Mouse (Mus musculus): ENCODE measurements around the gene St6galnac3.

St6galnac3 gene

DNA sequence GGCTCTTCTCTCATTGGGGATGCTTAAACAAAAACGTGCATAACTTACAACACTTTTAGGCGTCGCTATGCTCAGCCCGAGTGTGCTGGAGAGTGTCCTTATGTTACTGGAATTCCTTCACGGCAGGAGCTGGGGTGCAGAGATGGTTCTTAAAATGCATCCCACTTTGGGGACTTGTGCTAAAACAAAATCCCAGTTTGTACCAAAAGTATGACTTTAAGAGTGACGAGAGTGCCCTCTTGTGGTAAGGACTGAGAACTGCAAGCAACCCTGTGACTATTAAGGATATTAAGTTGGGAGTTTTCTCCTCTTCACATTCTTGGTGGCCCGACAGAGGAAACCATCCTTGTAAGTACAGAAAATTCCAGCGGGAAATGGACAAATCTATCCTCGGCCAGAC, 69.9 kb downstream of the St6galnac3 start:
- ATAC-seq (ENCODE audit: low TSS enrichment) = peak; percentile 62

- ATAC-seq (ENCODE audit: low TSS enrichment) = no peak
Observed at GRCm38 (mm10) chr3:153652850-153653249, 72.1 kb downstream of the St6galnac3 start.

GRCm38 (mm10) chr3:153648713-153649112, 76.3 kb downstream of the St6galnac3 start:
- ATAC-seq (ENCODE audit: low TSS enrichment) = no peak

DNA sequence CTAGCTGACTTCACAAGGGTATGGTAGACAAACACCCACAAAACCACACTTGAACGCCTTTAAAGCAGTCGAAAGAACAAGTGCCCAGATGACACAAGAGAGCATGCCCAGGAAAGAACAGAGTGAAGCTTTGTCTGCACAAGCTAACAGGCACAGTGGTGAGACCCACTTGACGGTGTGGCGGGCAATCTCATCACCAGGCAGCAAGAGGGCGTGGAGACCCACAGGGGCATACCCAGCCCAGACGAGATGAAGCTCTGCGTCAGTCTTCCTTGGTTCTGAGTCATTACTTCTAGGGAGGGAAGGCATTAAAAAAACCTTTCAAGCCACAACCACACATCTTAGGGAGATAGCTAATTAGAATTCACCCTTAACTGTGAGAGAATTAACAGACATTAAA, 79.2 kb downstream of the St6galnac3 start:
- ATAC-seq (ENCODE audit: low TSS enrichment) = 0 out of 2 replicates have a peak, but pooled peaks have one; percentile 13

- ATAC-seq (ENCODE audit: low TSS enrichment) = no peak
Observed at GRCm38 (mm10) chr3:153643822-153644519, 81.0 kb downstream of the St6galnac3 start.

GRCm38 (mm10) chr3:153642826-153643225, 82.1 kb downstream of the St6galnac3 start:
- ATAC-seq (ENCODE audit: low TSS enrichment) = no peak

DNA sequence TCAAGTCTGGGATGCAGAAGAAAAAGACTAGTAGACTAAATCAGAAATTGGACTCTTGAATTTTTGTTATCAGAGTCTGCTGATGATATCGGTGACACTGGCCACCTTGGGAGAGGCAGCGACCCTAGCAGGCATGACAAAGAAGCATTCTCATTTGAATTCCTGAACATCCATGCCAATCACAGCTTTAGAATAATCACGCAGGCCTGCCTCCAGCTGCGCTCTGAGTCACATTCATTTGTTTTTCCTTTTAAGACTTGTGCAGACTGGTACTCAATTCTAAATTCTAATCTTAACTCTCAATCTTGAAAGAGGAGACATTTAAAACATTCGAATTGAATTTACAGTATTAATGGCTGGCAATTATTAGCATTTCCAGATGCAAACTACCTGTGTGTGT, 83.2 kb downstream of the St6galnac3 start:
- ATAC-seq (ENCODE audit: low TSS enrichment) = no peak

GRCm38 (mm10) chr3:153637336-153637735, 87.6 kb downstream of the St6galnac3 start:
- no peak for ATAC-seq (ENCODE audit: low TSS enrichment)

DNA sequence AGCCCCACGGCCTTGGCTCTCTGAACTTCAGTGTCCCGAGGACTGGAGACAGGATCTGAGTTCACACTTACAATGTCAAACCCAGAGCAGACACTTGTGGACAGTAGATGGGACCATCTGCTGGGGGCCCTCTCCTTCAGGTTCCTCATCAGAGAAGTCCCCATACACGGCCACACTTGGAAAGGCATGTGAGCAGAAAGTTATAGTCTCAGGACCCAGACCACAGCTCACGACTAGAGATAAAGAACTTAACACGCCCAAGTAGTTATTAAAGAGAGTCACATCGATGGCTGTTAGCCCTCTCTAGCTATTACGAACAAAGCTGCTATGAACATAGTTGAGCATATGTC, 88.2 kb downstream of the St6galnac3 start:
- ATAC-seq (ENCODE audit: low TSS enrichment) = no peak

- no peak for ATAC-seq (ENCODE audit: low TSS enrichment)
Observed at GRCm38 (mm10) chr3:153636094-153636803, 88.7 kb downstream of the St6galnac3 start.

GRCm38 (mm10) chr3:153631988-153632672, 92.8 kb downstream of the St6galnac3 start:
- ATAC-seq (ENCODE audit: low TSS enrichment) = peak; percentile 34; the same call in 1 of the 2 replicates

DNA sequence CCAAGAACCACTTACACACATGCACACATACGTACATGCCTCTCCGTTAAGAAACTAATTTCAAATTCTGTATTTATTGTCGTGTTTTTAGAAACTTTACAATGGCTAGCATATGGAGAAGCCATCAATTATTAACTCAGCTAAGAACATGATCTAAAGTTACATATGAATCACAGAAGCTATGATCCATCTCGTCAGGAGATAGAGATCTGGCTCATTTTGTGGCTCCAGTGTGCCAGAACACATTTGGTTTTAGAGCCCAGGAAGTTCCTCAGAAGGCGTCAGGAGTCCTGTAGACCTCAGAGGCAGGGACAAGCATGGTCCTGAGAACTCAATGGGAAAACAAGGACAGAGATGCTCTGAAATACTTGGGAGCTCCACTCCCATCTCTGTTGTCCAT, 98.7 kb downstream of the St6galnac3 start:
- no peak for ATAC-seq (ENCODE audit: low TSS enrichment)

GRCm38 (mm10) chr3:153618976-153619375, 106.0 kb downstream of the St6galnac3 start:
- ATAC-seq (ENCODE audit: low TSS enrichment) = no peak

DNA sequence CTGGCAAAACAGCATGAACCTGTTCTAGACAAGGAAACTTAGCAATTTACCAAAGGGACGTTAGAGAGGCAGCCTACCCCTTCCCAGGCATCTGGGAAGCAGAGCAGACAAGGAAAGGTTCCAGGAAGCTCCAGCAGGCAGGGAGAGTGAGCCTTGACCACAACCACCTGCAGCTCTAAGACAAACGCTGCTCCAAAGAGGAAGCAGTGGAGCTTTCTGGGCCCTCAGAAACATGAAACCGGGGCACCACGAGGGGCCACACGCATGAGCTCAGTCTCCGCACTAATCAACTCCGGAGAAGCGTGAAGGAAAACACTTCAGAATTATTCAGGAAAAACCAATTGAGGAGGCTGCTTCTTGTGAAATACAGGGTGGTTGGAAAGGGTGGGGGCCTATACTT, 108.1 kb downstream of the St6galnac3 start:
- no peak for ATAC-seq (ENCODE audit: low TSS enrichment)

DNA sequence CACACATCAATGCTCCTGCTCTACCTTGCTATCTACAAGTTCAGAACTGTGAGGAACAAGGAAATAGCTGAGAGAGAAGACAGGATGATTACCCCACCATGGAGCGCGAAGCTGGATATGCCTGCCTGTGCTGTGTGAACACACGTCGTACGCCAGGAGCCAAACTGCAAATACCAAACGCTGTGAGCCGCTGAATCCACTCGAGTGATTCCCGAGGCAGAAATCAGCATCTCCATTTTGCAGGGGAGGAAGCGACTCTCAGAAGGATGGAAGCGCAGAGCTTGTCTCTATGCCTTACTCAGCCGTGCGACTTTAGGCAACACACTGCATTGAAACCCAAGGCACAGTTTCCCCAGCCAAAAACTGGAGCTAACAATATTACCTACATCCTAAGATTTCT, 114.7 kb downstream of the St6galnac3 start:
- peak; percentile 91 for ATAC-seq (ENCODE audit: low TSS enrichment)

DNA sequence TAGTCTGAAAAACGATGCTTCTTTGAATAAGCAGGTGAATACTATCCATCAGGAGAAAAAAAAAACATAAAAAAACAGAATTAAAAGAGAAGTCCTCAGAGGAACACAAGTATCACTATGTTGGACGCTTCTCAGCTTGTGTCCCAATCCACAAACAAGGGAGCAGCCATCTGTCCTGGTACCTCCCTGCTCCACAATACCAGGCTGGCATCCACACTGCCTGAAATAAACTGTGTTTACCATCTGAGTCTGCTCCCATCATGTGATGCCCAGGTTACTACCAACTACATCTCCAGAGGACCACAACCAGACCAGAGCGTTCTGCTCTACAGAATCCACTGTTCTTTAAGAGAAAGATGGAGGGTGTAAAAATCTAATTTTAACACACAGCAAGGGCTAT, 118.6 kb downstream of the St6galnac3 start:
- ATAC-seq (ENCODE audit: low TSS enrichment) = no peak

GRCm38 (mm10) chr3:153605767-153606098, 119.2 kb downstream of the St6galnac3 start:
- no peak for ATAC-seq (ENCODE audit: low TSS enrichment)

DNA sequence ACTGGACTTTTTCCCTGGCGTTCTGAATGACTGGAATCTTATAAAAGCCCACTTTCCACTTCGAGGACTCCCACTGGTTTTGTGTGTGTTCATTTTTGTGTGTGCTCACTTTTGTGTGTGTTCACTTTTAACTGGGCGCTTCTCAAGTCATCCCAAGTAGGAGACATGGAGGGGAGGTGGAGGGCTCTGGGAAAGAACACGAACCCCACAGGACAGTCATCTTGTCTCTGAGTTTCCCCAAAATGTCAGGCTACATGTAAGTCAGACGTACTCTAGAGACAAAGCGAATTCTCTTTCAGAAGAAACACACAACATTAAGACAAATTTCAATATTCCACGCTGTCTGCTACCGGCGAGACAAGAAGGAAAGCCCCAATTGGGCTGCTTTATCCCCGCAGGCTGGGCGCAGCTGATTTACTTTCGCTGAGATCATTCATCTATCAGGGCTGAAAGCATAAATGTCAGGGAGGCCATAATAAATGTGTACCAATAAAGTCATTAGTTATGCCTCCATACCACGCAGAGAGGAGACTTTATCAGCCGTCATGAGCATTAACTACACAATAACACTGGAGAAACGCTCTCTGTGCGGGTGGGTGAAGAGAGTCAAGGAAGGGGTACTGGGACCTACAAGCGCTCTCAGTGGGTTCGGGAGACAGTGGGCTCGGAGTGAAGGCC, 119.7 kb downstream of the St6galnac3 start:
- no peak for ATAC-seq (ENCODE audit: low TSS enrichment)

GRCm38 (mm10) chr3:153599179-153599578, 125.8 kb downstream of the St6galnac3 start:
- ATAC-seq (ENCODE audit: low TSS enrichment) = no peak

DNA sequence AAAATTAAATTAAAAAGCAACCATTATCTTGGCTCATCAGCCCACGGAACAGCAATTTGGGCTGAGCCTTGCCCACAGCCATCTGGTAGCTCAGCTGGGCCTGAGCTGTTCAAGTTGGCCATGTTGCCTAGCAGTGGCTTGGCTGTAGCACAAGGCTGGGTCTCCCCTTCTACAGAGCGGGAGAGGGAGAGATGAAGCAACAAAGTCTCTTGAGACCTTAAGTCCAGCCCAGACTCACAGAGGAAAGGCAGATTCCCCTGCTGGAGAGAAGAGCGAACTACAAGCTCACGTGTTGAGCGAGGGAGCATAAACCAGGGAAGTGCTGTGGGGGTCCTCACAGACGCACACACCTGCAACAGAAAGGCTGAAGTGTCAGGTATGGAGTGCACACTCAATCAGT, 126.3 kb downstream of the St6galnac3 start:
- ATAC-seq (ENCODE audit: low TSS enrichment) = no peak

DNA sequence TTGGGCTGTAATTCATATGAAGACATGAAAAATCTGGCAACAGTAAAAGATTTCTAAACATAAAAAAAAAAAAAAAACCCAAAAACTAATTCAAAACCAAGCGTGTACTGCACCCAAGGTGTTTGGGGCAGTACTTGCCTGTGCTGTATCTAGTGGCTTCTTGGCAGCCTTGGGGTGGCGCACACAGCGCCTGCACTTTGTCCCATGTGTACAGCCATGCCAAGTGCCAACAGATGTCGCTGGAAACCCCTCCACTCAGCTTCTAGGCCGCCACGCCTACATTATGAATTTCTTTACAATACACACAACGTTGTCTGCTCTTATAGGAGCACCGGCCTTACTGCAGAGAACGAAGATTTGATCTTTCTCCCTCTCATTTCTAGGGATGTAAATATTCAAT, 130.4 kb downstream of the St6galnac3 start:
- no peak for ATAC-seq (ENCODE audit: low TSS enrichment)

DNA sequence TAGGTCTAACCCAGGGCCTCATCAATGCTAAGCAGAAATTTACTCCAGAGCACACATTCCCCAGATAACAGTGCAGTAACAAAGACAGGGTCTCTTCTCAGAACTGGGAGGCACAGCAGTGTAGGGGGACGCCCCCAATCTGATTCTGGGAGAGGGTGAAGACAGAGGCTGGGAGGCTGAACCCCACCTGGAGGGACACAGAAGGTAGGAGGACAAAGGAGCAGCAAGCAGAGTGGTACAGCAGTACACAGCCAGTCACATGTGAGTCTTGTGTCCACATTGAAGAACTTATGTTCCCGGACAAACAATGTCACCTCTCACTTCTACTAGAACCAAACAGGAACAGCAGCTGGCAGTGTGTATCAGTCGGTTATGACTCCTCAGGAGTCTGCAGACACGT, 131.0 kb downstream of the St6galnac3 start:
- no peak for ATAC-seq (ENCODE audit: low TSS enrichment)
